Mouse (Mus musculus): ENCODE measurements around the gene Bcl9. TPM values are rescaled to one million over a fixed set of nuclear protein-coding genes. Genes with fewer than 3 reads are reported as not detected.

The Bcl9 gene
- polyA plus RNA-seq, 1 experiment, result 0.05 TPM

DNA sequence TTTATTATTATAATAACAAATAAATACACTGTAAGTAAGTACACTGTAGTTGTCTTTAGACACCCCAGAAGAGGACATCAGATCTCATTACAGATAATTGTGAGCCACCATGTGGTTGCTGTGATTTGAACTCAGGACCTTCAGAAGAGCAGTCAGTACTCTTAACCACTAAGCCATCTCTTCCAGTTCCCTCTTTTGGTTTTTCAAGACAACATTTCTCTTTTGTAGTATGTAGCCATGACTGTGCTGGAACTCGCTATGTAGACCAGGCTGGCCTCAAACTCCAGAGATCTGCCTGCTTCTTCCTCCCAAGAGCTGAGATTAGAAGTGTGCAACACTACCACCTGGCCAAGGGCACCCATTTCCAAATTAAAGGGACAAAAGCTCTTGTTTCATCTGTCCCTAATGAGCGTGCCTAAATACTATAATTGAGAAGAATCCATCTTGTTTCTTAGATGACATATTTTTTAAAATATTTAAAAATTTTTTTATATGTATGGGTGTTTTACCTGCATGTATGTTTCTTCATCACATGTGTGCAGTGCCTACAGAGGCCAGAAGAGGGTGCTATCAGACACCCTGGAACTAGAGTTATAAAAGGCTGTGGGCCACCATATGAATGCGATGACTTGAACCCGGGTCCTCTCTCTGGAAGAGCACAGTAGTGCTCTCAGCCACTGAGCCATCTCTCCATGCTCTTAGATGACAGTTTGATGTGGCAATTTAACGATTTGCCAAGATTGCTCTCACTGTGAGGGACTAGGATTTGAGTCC is 66.9 kb downstream of the Bcl9 start:
- H3K4me3 ChIP-seq (replicated peaks), result no peak overlapping the region
- no peak for TF ChIP-seq TAL1 (IDR thresholded peaks at IDR 0.05; ENCODE audit: low read length)
- no peak for TF ChIP-seq GATA1 (IDR thresholded peaks at IDR 0.05; ENCODE audit: low read length)
- peaks cover 7% of the 10 kb centered on the region for H3K4me1 ChIP-seq (ENCODE audit: control insufficient read depth)
- H3K36me3 ChIP-seq (ENCODE audit: control insufficient read depth), result no peaks in the 10 kb centered on the region
- H3K27me3 ChIP-seq (ENCODE audit: control insufficient read depth), result peaks cover 27% of the 10 kb centered on the region
- H3K9me3 ChIP-seq (ENCODE audit: control insufficient read depth, low read length), result no peaks in the 10 kb centered on the region

DNA sequence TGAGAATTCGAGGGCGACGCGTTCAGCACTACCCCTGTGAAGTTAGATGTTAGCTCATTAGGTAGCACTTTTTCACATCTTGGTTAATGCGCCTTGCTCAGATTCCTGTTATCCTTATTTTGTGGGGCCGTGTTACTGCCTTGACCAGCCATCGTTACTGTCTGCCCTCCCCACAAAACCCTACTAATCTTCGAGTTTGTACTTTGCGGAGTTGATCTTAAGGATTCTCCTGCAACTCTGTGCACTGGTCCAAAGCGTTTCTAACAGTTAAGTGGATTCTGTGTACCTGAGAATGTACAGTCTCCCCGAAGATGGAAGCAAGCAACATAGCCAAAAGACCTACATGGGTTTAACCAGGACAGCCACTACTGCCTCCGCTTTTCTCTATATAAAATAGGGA is 69.3 kb downstream of the Bcl9 start:
- no peak for TF ChIP-seq GATA1 (IDR thresholded peaks at IDR 0.05; ENCODE audit: low read length)
- TF ChIP-seq TAL1 (IDR thresholded peaks at IDR 0.05; ENCODE audit: low read length), result no peak

DNA sequence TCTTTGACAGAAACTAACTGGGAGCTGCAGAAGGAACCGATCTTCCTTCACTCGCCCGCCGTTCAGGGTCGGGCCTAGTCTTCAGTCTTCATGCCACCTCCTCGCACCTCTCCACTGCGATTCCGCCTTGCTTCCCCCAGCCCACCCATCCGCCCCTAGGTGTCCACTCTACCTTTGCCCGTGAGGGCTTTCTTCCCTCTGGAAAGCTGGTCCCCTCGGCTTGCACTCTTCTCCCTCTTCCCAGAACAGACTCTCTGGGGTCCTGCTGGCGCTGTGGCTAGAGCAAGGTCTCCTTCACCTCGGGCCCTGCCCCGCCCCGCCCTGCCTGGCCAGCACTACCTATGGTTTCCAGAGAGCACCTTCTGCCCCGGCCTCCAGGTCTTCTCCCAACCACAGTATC is 69.7 kb downstream of the Bcl9 start:
- H3K27me3 ChIP-seq (ENCODE audit: control insufficient read depth), result peaks cover 27% of the 10 kb centered on the region
- H3K4me3 ChIP-seq (replicated peaks), result peak overlapping the region; percentile 62
- no peaks in the 10 kb centered on the region for H3K9me3 ChIP-seq (ENCODE audit: control insufficient read depth, low read length)
- no peaks in the 10 kb centered on the region for H3K36me3 ChIP-seq (ENCODE audit: control insufficient read depth)
- peaks cover 7% of the 10 kb centered on the region for H3K4me1 ChIP-seq (ENCODE audit: control insufficient read depth)
- TF ChIP-seq TAL1 (IDR thresholded peaks at IDR 0.05; ENCODE audit: low read length) (no peak), GATA1 (IDR thresholded peaks at IDR 0.05; ENCODE audit: low read length) (no peak)

More for the DNA sequence above, 69.3 kb downstream of the Bcl9 start:
- peaks cover 27% of the 10 kb centered on the region for H3K27me3 ChIP-seq (ENCODE audit: control insufficient read depth)
- no peaks in the 10 kb centered on the region for H3K36me3 ChIP-seq (ENCODE audit: control insufficient read depth)
- no peaks in the 10 kb centered on the region for H3K9me3 ChIP-seq (ENCODE audit: control insufficient read depth, low read length)
- H3K4me1 ChIP-seq (ENCODE audit: control insufficient read depth), result peaks cover 7% of the 10 kb centered on the region
- H3K4me3 ChIP-seq (replicated peaks), result peak overlapping the region; percentile 62

DNA sequence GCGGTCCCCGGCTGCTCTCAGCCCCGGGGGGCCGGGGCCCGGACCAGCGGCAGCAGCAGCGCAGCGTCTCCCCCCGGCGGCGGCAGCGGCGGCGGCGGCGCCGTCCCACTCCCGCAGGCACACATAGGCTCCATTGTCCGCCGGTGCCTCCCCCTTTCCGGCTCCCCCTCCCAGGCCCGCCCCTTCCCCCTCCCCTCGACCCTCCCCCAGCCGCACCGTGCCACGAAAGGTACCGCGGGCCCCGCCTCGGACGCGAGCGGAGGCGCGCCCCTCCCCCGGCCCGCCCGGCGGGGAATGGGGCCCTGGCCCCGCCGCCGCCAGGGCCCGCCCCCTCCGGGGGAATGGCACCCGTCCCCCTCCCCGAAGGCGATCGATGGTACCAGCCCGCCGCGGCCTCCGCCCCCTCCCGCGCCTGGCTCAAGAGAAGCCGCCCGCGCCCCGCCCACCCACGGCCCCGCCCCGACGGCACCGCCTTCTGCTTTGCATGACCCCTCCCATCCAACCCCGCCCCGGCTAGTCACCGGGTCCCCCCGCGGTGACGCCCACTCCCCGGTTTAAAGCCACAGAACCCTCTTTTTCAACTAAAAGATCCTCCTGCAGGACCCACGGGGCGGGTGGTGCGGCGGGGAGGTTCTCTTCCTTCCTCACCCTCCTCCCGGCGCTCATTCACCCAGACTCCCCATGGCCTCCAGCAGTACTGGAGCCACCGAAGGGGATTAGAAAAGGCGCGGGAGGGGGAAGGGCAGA is 70.3 kb downstream of the Bcl9 start:
- TF ChIP-seq TAL1 (IDR thresholded peaks at IDR 0.05; ENCODE audit: low read length) (no peak), GATA1 (IDR thresholded peaks at IDR 0.05; ENCODE audit: low read length) (no peak)
- Histone ChIP-seq H3K9me3 (ENCODE audit: control insufficient read depth, low read length) (no peaks in the 10 kb centered on the region), H3K36me3 (ENCODE audit: control insufficient read depth) (no peaks in the 10 kb centered on the region), H3K27me3 (ENCODE audit: control insufficient read depth) (peaks cover 27% of the 10 kb centered on the region), H3K4me1 (ENCODE audit: control insufficient read depth) (peaks cover 7% of the 10 kb centered on the region), H3K4me3 (replicated peaks) (peak overlapping the region; percentile 62)

DNA sequence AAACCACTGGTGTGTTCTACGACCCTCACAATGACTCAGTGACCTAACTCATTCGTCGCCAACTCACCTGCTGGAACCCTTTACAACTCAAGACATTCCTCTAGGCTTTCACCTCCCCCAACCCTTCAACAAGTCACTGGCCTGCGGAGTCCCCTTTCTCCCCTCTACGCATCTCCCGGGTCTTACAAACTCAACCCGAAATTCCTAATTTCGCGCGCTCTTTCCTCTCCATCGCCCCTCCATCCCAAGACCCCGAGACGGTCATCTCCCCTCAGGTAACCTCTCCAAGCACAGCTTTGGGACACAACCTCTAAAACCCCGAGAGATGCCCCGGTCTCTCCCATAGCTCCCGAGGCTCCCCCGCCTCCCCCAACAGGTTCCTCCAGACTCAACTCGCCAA is 71.0 kb downstream of the Bcl9 start:
- TF ChIP-seq GATA1 (IDR thresholded peaks at IDR 0.05; ENCODE audit: low read length), result no peak
- no peak for TF ChIP-seq TAL1 (IDR thresholded peaks at IDR 0.05; ENCODE audit: low read length)
- H3K4me3 ChIP-seq (replicated peaks), result peak overlapping the region; percentile 62
- peaks cover 7% of the 10 kb centered on the region for H3K4me1 ChIP-seq (ENCODE audit: control insufficient read depth)
- H3K27me3 ChIP-seq (ENCODE audit: control insufficient read depth), result peaks cover 27% of the 10 kb centered on the region
- H3K36me3 ChIP-seq (ENCODE audit: control insufficient read depth), result no peaks in the 10 kb centered on the region
- H3K9me3 ChIP-seq (ENCODE audit: control insufficient read depth, low read length), result no peaks in the 10 kb centered on the region

DNA sequence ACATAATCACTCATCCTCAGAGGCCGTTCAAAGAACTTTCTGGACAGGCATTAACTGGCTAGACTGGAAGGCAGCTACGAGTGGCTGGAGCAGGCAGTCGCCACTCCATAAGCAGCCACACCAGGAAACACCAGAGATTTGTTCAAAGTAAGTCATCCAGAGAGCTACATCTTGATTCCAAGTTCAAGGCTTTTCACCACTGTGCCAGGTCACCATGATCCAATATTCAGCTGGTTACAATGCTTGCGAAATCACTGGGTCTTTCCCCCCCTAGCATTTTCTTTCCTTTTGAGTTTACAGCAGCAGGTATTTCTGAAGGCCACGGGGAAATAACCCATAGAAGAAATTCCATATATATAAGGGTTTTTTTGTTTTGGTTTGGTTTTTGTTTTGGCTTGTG is 72.5 kb downstream of the Bcl9 start:
- no peak for TF ChIP-seq GATA1 (IDR thresholded peaks at IDR 0.05; ENCODE audit: low read length)
- TF ChIP-seq TAL1 (IDR thresholded peaks at IDR 0.05; ENCODE audit: low read length), result no peak
- peaks cover 7% of the 10 kb centered on the region for H3K4me1 ChIP-seq (ENCODE audit: control insufficient read depth)
- H3K27me3 ChIP-seq (ENCODE audit: control insufficient read depth), result peaks cover 27% of the 10 kb centered on the region

DNA sequence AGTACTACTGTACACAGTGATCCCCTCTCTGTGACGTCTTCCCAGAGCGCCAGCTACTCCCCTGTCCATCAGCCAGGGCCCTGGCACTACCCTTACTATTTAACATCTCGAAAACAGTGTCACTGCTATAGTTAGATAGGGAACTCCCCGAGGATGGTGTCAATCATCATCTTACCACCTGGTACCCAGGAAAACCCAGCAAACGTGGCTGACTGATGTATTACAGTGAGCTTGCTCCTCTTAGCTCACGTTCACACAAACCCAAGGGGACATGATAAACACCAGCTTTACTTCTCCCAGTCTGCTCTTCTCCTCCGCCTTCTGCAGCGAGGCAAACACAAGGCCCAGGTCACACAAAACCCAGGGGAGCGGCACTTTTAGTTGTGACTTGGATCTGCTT is 74.5 kb downstream of the Bcl9 start:
- Histone ChIP-seq H3K4me3 (replicated peaks) (no peak overlapping the region), H3K4me1 (ENCODE audit: control insufficient read depth) (peaks cover 7% of the 10 kb centered on the region), H3K27me3 (ENCODE audit: control insufficient read depth) (peaks cover 17% of the 10 kb centered on the region), H3K9me3 (ENCODE audit: control insufficient read depth, low read length) (no peaks in the 10 kb centered on the region), H3K36me3 (ENCODE audit: control insufficient read depth) (peaks cover 2% of the 10 kb centered on the region; the same call in 1 of the 2 replicates)
- no peak for TF ChIP-seq TAL1 (IDR thresholded peaks at IDR 0.05; ENCODE audit: low read length)
- no peak for TF ChIP-seq GATA1 (IDR thresholded peaks at IDR 0.05; ENCODE audit: low read length)

More for the DNA sequence above, 72.5 kb downstream of the Bcl9 start:
- H3K4me3 ChIP-seq (replicated peaks), result no peak overlapping the region
- no peaks in the 10 kb centered on the region for H3K9me3 ChIP-seq (ENCODE audit: control insufficient read depth, low read length)
- H3K36me3 ChIP-seq (ENCODE audit: control insufficient read depth), result no peaks in the 10 kb centered on the region

DNA sequence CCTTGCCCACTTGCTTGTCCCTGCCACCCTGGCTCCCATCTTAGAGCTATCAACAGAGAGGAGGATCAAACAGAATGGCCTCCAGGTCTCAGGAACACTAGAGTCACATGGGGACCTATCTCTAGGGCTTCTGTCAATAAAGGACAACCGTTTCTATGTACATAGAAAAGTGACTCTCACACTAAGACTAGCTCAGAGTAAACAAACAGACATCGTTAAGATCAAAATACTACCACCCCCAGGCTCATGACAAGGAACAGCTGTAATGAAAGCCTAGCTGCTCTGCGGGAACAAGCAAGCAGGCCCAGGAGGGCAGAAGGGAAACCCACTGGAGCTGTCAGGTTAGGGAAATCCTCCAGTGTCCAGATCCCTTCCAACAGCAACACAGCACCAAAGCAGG is 82.2 kb downstream of the Bcl9 start:
- no peak overlapping the region for H3K4me3 ChIP-seq (replicated peaks)
- no peaks in the 10 kb centered on the region for H3K4me1 ChIP-seq (ENCODE audit: control insufficient read depth)
- H3K27me3 ChIP-seq (ENCODE audit: control insufficient read depth), result no peaks in the 10 kb centered on the region
- peaks cover 14% of the 10 kb centered on the region; the same call in 1 of the 2 replicates for H3K36me3 ChIP-seq (ENCODE audit: control insufficient read depth)
- TF ChIP-seq GATA1 (IDR thresholded peaks at IDR 0.05; ENCODE audit: low read length) (no peak), TAL1 (IDR thresholded peaks at IDR 0.05; ENCODE audit: low read length) (no peak)
- H3K9me3 ChIP-seq (ENCODE audit: control insufficient read depth, low read length), result no peaks in the 10 kb centered on the region

DNA sequence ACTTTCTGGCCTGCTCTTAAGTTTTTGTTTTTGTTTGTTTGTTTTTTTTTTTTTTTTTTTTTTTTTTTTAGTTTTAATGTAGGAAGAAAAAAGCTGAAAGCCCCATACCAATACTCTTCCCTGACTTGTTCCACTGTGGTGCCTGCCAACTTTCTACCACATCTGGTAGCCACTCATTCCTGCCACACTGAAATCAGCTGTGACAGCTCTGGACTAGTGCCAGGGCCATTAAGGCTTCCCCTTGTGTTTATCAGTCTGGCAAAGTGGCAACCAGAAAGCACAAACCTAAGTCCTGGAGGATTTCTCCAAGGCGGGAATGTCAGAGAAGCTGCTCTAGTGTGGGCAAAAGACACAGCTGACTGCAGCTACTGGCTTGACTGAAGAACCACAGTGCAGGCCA is 83.3 kb downstream of the Bcl9 start:
- Histone ChIP-seq H3K4me1 (ENCODE audit: control insufficient read depth) (no peaks in the 10 kb centered on the region), H3K36me3 (ENCODE audit: control insufficient read depth) (peaks cover 18% of the 10 kb centered on the region; the same call in 1 of the 2 replicates), H3K9me3 (ENCODE audit: control insufficient read depth, low read length) (no peaks in the 10 kb centered on the region), H3K27me3 (ENCODE audit: control insufficient read depth) (no peaks in the 10 kb centered on the region), H3K4me3 (replicated peaks) (no peak overlapping the region)
- TF ChIP-seq TAL1 (IDR thresholded peaks at IDR 0.05; ENCODE audit: low read length) (no peak), GATA1 (IDR thresholded peaks at IDR 0.05; ENCODE audit: low read length) (no peak)

Data from erythroblast, embryonic 14.5 days (primary cell).